Mouse (Mus musculus) thymus, postnatal 25 days (tissue): ENCODE results near the gene G430095P16Rik.
A peak's percentile ranks its signal among the peaks of the same experiment; 100 is the strongest.

Experiments
- DNase-seq: peaks from one replicate; pipeline ENCODE4 v3.0.0; 2022

The G430095P16Rik gene

DNA sequence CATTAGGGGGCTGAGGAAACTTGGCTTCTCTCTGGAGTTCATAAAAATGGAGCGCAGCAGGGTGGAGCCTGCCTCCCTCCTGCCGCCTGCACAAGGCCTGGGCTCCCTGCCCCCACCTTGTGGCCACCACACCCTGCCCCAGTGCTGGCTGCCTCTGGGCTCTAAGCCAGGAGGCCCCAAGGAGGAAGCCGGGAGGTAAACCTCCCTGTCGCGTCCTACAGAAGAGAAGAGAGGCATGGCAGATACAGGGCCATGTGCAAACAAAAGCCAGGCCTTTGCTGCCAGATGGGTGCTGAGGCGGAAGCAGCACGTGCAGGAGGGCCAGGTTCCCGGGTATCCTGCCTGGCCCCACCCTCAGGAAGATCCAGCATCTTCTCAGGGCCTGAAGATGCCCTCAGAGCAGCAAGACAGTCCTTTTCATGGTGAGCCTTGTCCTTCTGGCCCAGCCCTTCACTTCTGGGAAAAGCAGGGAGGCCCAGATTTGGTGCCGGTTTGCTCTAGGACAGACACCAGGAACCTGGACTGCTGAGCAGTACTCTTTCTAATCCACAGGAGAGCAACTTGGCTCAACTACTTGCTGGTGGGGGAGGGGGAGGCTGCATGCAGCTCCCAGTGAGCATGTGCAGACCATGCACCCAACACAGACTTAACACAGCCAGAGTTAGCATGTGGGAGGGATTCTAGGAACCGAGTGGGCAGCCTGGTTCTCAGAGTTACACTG is at the start of gene G430095P16Rik:
Gene G430095P16Rik, plus strand, starts transcription at position 158 of the 721 bp plus-strand sequence.
- peak; percentile 65 for DNase-seq

DNA sequence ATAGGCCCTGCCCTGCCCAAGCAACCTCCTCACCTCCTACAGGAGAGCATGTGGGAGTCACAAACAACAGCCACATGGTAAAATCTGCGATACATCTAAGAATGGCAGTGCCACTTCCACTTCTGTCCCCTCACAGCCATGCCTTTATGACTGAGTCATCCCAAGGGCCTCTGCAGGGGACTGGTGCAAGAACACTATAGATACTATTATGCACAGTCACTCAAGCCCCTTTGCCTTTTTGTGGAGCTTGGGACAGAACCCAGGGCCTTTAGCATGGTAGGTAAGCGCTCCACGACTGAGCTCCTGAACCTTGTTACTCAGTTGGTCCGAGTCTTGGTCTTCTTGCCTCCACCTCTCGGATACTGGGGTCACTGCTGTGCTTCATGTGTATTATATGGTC is 45.5 kb upstream of the G430095P16Rik start:
- no peak for DNase-seq

DNA sequence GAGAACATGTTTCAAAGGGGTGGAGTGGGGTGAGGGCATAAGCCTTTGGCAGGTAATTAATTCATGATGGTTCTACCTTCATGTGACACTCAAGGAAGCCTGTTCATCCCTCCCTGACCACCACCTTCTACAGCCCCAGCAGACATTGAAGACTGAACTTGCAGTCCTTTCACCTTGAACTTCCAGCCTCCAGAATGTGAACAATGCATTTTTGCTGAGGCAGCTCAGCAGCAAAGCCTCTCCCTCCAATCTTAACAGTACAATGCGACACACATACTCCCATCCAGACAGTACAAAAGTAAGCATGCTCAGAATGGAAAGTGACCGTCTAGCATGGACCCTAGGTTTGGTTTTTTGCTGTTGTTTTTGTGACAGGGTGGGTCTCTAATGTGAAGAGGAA is 41.3 kb upstream of the G430095P16Rik start:
- no peak for DNase-seq

DNA sequence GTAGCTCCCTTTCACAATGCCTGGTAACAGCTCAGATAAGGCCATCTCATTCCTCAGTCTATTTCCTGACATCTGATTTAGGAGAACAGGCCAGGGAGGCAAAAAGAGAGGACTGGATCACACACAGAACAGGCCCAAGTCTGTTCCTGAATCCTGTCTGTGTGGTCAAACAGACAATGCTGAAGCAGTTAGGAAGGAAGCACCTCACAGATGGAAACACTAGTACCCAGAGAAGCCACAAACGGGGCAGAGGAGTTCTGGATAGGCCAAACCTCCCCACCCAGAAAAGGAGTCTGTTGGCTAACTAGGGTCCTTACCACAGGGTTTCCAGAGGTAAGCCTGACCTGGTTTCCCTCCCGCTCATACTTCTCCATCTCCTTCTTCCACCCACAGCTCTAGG is 40.5 kb upstream of the G430095P16Rik start:
- no peak for DNase-seq

DNA sequence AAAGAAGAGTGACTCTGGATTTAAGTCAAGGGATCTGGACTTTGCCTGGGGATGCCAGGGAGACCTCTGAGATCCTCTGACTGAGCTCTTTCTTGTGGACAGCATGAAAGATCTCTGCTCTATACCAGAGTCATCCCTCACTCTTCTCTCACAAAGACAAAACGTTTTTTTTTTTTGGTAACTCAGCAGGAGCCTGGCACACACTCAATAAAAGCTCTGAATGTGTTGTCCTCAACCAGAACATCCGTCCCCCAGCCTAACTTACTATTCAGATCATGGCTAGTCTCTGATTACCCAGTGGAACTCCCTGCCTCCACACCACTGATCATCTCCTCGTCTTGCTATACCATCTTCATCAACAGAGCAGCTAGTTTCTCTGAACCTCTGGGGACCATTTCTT is 38.3 kb upstream of the G430095P16Rik start:
- DNase-seq: no peak

DNA sequence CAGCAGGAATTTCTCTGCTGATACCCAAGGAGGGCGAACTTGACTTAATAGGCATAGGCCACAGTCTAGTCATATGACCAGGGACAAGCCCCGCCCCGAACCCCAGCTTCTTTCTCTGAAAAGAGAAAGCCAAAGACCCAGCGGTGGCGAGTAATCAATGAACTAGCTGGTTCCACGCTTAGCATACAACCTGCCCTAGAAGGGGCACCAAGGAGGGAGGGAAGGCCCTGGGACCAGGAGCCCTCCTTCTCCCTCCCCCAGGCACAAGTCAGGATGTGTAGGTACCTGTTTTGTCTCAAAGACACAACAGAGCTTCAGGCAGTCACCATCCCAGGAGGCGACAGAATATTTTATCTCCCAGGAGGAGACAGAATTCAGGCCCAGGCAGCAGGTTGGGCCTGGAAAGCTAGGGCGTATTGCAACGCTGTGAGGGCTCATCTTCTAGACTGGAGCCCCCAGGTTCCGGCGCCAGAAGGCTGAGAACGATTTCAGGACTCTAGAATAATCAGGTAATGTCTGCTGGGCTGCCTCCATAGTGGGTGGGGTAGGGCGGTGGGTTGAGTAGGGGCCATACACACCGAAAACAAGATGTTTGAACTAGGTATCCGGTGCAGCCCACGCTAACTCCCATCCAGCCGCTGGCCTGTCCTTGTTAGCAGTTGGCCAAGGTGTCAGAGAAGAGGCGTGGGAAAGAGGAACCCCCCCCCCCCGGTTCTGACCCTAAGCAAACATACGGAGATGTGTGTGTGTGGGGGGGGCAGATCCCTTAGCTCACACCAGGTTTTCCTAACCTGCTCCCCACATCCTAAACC is 36.4 kb upstream of the G430095P16Rik start, which contains the start of gene Trmt1:
Gene Trmt1, plus strand, starts transcription at position 117 of the 812 bp plus-strand sequence.
- DNase-seq: peak; percentile 33

GRCm38 (mm10) chr8:84687003-84687704 is 35.7 kb upstream of the G430095P16Rik start:
- peak; percentile 50 for DNase-seq

DNA sequence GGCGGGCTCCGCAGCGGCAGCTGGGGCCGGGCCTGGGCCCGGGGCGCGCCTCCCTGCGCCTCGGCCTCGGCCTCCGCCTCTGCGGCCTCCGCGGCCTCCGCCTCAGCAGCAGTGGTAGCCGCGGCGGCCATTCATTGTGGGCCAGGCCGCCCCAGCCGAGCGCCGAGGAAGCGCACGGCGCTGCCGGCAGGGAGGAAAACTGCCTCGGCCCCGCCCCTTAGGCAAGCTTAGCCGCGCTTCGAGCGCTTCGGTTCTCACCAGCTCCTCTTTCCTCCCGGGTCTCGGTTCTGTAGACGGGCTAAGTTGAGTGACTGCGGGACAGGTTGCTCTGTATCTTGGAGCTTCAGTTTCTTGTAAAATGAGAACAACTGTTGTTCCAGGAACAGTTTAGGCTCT is 35.1 kb upstream of the G430095P16Rik start, which contains the start of gene Nacc1:
Gene Nacc1, minus strand, starts transcription at position 158 of the 396 bp plus-strand sequence.
- DNase-seq: peak; percentile 89

DNA sequence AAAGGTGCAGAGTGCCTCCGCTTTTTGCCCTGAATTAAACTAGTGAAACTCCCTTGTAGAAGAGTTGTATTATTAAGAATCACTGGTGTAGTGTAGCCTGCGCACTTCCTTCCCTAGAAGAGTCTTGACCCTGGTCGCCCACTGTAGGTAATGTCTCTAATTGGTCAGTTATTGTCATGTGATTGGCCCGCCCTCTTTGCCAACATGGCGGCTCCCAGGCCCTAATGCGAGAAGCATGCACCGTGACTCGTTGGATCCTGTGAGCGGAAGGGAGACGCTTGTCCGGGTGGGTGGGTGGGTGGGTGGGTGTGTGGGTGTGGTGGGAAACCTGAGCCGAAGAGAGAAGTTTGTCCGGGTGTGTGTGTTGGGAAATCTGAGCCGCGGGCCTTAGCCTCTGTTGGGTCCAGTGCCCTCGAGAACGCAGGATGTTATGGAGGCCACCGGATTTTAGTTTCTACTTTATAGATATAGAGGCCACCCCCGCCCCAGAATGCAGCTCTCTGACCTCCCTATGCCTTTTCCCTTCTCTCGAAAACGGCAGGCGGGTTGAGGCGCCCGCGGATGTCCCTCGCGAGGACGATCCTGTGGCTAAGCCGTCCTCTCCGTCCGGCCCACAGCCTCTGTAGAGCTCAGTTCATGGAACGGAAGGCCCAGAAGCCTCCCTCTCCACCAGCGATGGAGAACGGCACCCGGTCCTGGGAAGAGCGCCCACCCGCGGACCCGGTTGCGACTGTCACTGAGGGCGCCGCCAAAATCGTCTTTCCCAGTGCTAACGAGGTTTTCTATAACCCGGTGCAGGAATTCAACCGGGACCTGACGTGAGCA is 33.5 kb upstream of the G430095P16Rik start:
- peak; percentile 88 for DNase-seq

- DNase-seq: no peak
Observed at GRCm38 (mm10) chr8:84693332-84693731, 29.5 kb upstream of the G430095P16Rik start.

DNA sequence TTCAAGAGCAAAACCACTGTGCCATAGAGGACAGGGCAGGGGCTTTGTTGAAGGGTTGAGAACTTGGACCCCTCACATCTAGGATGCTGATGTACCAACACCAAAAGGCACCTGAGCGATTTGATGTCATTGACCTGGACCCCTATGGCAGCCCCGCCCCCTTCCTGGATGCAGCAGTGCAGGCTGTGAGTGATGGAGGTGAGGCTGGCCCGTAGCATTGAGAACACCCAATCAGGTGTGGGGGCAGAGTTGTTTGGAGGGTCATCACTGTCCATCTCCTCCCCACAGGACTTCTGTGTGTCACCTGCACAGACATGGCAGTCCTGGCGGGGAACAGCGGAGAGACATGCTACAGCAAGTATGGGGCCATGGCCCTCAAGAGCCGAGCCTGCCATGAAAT is 27.7 kb upstream of the G430095P16Rik start:
- DNase-seq: no peak

DNA sequence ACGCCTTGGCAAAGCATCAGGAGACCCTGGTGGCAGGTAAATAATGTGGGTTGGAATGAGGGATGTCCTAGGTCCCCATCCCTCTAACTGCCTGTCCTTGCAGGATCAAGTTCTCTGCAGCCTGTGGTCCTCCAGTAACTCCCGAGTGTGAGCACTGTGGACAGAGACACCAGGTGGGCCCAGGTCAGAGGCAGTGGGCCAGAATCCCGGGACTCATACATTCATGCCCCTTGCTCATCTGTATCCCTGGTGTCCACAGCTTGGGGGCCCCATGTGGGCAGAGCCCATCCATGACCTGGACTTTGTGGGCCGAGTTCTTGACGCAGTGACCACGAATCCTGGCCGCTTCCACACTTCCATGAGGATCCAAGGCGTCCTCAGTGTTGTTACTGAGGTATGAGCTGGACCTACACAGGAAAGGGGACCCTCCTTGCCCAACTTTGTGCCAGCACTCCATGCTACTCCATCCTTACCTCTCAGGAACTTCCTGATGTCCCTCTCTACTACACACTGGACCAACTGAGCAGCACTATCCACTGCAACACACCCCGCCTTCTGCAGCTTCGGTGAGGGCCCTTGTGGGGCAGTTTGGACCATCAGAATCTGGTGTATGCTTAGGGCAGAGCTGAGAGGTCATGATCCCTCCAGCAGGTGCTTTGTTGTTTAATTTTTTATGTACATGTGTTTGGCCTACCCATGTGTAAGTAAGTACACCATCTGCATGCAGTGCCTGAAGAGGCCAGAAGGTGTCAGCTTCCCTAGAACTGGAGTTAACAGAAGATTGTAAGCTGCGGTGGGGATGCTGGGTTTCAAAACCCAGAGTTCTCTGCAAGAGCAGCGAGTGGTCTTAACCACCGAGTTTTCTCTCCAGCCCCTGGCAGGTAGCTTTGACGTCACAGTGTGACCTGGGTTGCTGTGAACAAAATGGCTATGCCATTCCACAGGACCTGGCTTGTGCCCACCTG is 25.4 kb upstream of the G430095P16Rik start:
- DNase-seq: peak; percentile 64

DNA sequence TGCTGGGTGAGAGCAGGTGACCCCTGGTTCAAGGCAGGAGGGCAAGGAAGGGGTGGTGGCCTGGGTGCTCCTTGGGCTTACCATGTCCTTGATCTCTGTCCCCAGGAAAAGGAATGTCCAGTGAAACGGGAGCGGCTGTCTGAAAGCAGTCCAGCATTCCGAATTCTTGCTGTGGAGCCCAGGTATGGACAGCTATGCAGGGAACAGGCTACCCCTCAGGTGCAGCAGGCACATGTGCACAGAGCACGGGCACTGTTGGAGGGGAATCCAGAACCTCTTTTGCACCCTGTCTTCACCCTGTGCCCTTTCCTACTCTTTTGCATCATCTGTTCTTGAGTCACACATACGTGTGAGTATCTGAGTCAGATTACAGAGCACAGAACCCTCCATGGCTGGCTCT is 24.5 kb upstream of the G430095P16Rik start:
- no peak for DNase-seq

GRCm38 (mm10) chr8:84698929-84699401 is 23.8 kb upstream of the G430095P16Rik start:
- DNase-seq: no peak

DNA sequence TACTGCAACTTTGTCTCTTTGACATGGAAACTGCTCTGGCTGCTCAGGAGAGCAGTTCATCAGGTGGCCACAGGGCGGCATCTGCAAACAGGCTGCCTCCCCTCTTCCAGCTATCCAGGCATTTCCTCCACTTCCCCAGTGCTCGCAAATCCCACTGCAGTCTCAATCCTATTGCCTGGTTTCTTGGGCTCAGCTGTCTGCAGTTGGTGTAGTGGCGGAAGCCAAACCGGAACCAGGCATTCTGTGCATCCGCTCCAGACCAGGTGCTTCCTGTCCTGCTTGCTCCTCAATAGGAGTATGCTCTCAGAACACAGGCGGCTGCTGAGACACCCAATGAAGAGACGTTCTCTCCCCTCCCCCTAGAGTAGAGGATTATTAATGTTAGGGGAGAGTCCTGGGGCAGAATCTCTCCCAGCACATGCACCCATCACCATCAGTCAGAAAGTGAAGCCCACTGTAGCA is 22.9 kb upstream of the G430095P16Rik start:
- DNase-seq: peak; percentile 73

DNA sequence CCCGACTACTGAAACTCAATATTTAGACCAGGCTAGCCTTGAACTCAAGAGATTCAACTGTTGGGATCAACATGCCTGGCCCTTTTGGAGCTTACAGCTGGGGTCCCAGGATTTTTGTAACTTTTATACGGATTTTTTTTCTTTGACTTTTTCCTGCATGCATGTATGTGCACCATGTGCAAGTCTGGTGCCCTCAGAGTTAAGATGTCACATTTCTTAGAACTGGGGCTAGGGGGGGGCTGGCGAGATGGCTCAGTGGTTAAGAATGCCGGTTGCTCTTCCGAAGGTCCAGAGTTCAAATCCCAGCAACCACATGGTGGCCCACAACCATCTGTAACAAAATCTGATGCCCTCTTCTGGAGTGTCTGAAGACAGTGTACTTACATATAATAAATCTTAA is 22.3 kb upstream of the G430095P16Rik start:
- peak; percentile 28 for DNase-seq

- DNase-seq: peak; percentile 44
Observed at GRCm38 (mm10) chr8:84700941-84701911, 21.6 kb upstream of the G430095P16Rik start, which contains the start of gene Lyl1. TSS of gene Lyl1 (plus strand) at chr8:84701457.

GRCm38 (mm10) chr8:84702561-84702960 is 20.2 kb upstream of the G430095P16Rik start:
- no peak for DNase-seq

GRCm38 (mm10) chr8:84702963-84703465 is 19.8 kb upstream of the G430095P16Rik start:
- no peak for DNase-seq
